Mouse (Mus musculus): ENCODE results near the gene Rin2. TPM values are rescaled to one million over a fixed set of nuclear protein-coding genes. Genes with fewer than 3 reads are reported as not detected.

The Rin2 gene
- polyA plus RNA-seq, 1 experiment from 2014 or later = 56.0 TPM

GRCm38 (mm10) chr2:145840320-145840719 lies 165.3 kb downstream of the Rin2 start:
- Histone ChIP-seq H3K27ac (no peak overlapping the region), H3K9ac (no peak overlapping the region), H3K4me3 (no peak overlapping the region), H3K36me3 (0 out of 2 replicates have a peak, but pooled peaks cover 7% of the 10 kb centered on the region), H3K9me3 (no peaks in the 10 kb centered on the region), H3K4me2 (no peak overlapping the region), H3K4me1 (peaks cover 5% of the 10 kb centered on the region), H3K27me3 (no peaks in the 10 kb centered on the region)
- 60% methylated on average over 3 of the region's 3 CpGs for WGBS
- no peak for ATAC-seq (ENCODE audit: insufficient number of reproducible peaks, low FRiP score, low TSS enrichment, low read depth)

GRCm38 (mm10) chr2:145840910-145841870 lies 166.2 kb downstream of the Rin2 start:
- 63% methylated on average over 12 of the region's 12 CpGs for WGBS
- Histone ChIP-seq H3K9ac (no peak overlapping the region), H3K27ac (no peak overlapping the region), H3K27me3 (no peaks in the 10 kb centered on the region), H3K4me2 (no peak overlapping the region), H3K36me3 (peaks cover 10% of the 10 kb centered on the region; the same call in 1 of the 2 replicates), H3K9me3 (no peaks in the 10 kb centered on the region), H3K4me1 (peaks cover 5% of the 10 kb centered on the region), H3K4me3 (no peak overlapping the region)
- no peak for ATAC-seq (ENCODE audit: insufficient number of reproducible peaks, low FRiP score, low TSS enrichment, low read depth)

- WGBS = 87% methylated on average over 6 of the region's 6 CpGs
- H3K4me2 ChIP-seq = no peak overlapping the region
- no peak for ATAC-seq (ENCODE audit: insufficient number of reproducible peaks, low FRiP score, low TSS enrichment, low read depth)
These were observed 168.3 kb downstream of the Rin2 start for GRCm38 (mm10) chr2:145843322-145843721.

GRCm38 (mm10) chr2:145846595-145846994 lies 171.6 kb downstream of the Rin2 start:
- H3K36me3 ChIP-seq = peaks cover 15% of the 10 kb centered on the region
- no peak overlapping the region for H3K9ac ChIP-seq
- no peaks in the 10 kb centered on the region for H3K27me3 ChIP-seq
- H3K4me2 ChIP-seq = no peak overlapping the region
- ATAC-seq (ENCODE audit: insufficient number of reproducible peaks, low FRiP score, low TSS enrichment, low read depth) = 0 out of 2 replicates have a peak, but pooled peaks have one; percentile 28
- H3K9me3 ChIP-seq = no peaks in the 10 kb centered on the region
- H3K4me3 ChIP-seq = no peak overlapping the region
- H3K27ac ChIP-seq = 0 out of 2 replicates have a peak overlapping the region, but pooled peaks have one; percentile 2
- peaks cover 36% of the 10 kb centered on the region for H3K4me1 ChIP-seq
- WGBS = 76% methylated on average over 3 of the region's 3 CpGs

More at GRCm38 (mm10) chr2:145843322-145843721, 168.3 kb downstream of the Rin2 start:
- H3K27me3 ChIP-seq = no peaks in the 10 kb centered on the region
- H3K36me3 ChIP-seq = peaks cover 14% of the 10 kb centered on the region; the same call in 1 of the 2 replicates
- no peak overlapping the region for H3K27ac ChIP-seq
- H3K9me3 ChIP-seq = no peaks in the 10 kb centered on the region
- H3K9ac ChIP-seq = no peak overlapping the region
- H3K4me3 ChIP-seq = no peak overlapping the region
- peaks cover 8% of the 10 kb centered on the region for H3K4me1 ChIP-seq

- Histone ChIP-seq H3K4me3 (no peak overlapping the region), H3K4me1 (peaks cover 38% of the 10 kb centered on the region), H3K27me3 (no peaks in the 10 kb centered on the region), H3K36me3 (peaks cover 18% of the 10 kb centered on the region), H3K27ac (peak overlapping the region; percentile 60), H3K4me2 (no peak overlapping the region), H3K9me3 (no peaks in the 10 kb centered on the region), H3K9ac (no peak overlapping the region)
- 48% methylated on average over 10 of the region's 10 CpGs for WGBS
- no peak for ATAC-seq (ENCODE audit: insufficient number of reproducible peaks, low FRiP score, low TSS enrichment, low read depth)
These were observed 174.3 kb downstream of the Rin2 start for GRCm38 (mm10) chr2:145849170-145849905.

- Histone ChIP-seq H3K9me3 (no peaks in the 10 kb centered on the region), H3K36me3 (peaks cover 14% of the 10 kb centered on the region), H3K4me3 (no peak overlapping the region), H3K27me3 (no peaks in the 10 kb centered on the region), H3K9ac (no peak overlapping the region), H3K4me2 (no peak overlapping the region), H3K27ac (peak overlapping the region; percentile 55), H3K4me1 (peaks cover 34% of the 10 kb centered on the region)
- WGBS = 15% methylated on average over 4 of the region's 4 CpGs
- ATAC-seq (ENCODE audit: insufficient number of reproducible peaks, low FRiP score, low TSS enrichment, low read depth) = no peak
These were observed 175.8 kb downstream of the Rin2 start for GRCm38 (mm10) chr2:145850779-145851178.

- no peak overlapping the region for H3K4me2 ChIP-seq
- ATAC-seq (ENCODE audit: insufficient number of reproducible peaks, low FRiP score, low TSS enrichment, low read depth) = no peak
- peak overlapping the region; percentile 48 for H3K27ac ChIP-seq
- 68% methylated on average over 9 of the region's 9 CpGs for WGBS
- H3K9ac ChIP-seq = no peak overlapping the region
- H3K9me3 ChIP-seq = no peaks in the 10 kb centered on the region
- H3K36me3 ChIP-seq = peaks cover 3% of the 10 kb centered on the region
- no peak overlapping the region for H3K4me3 ChIP-seq
- peaks cover 44% of the 10 kb centered on the region for H3K4me1 ChIP-seq
- no peaks in the 10 kb centered on the region for H3K27me3 ChIP-seq
These were observed 180.8 kb downstream of the Rin2 start for GRCm38 (mm10) chr2:145855831-145856230.

- H3K36me3 ChIP-seq = peaks cover 3% of the 10 kb centered on the region; the same call in 1 of the 2 replicates
- H3K9ac ChIP-seq = no peak overlapping the region
- peaks cover 42% of the 10 kb centered on the region for H3K4me1 ChIP-seq
- no peaks in the 10 kb centered on the region for H3K27me3 ChIP-seq
- no peak overlapping the region for H3K4me2 ChIP-seq
- 60% methylated on average over 8 of the region's 8 CpGs for WGBS
- H3K4me3 ChIP-seq = no peak overlapping the region
- ATAC-seq (ENCODE audit: insufficient number of reproducible peaks, low FRiP score, low TSS enrichment, low read depth) = no peak
- H3K27ac ChIP-seq = no peak overlapping the region
- H3K9me3 ChIP-seq = no peaks in the 10 kb centered on the region
These were observed 182.8 kb downstream of the Rin2 start for GRCm38 (mm10) chr2:145857864-145858263.

- peak; percentile 66 for ATAC-seq (ENCODE audit: insufficient number of reproducible peaks, low FRiP score, low TSS enrichment, low read depth)
- Histone ChIP-seq H3K4me1 (peaks cover 52% of the 10 kb centered on the region), H3K27me3 (no peaks in the 10 kb centered on the region), H3K9me3 (no peaks in the 10 kb centered on the region), H3K27ac (peak overlapping the region; percentile 98), H3K36me3 (no peaks in the 10 kb centered on the region), H3K9ac (no peak overlapping the region), H3K4me3 (peak overlapping the region; percentile 57), H3K4me2 (peak overlapping the region; percentile 55)
- WGBS = 7% methylated on average over 7 of the region's 7 CpGs
These were observed 184.5 kb downstream of the Rin2 start for GRCm38 (mm10) chr2:145859442-145859931.

GRCm38 (mm10) chr2:145859932-145860801 lies 185.2 kb downstream of the Rin2 start:
- Histone ChIP-seq H3K4me3 (peak overlapping the region; percentile 57), H3K4me1 (peaks cover 52% of the 10 kb centered on the region), H3K36me3 (no peaks in the 10 kb centered on the region), H3K27me3 (no peaks in the 10 kb centered on the region), H3K9me3 (no peaks in the 10 kb centered on the region), H3K27ac (peak overlapping the region; percentile 98), H3K9ac (peak overlapping the region; percentile 63), H3K4me2 (peak overlapping the region; percentile 55)
- ATAC-seq (ENCODE audit: insufficient number of reproducible peaks, low FRiP score, low TSS enrichment, low read depth) = peak; percentile 92
- 2% methylated on average over 40 of the region's 40 CpGs for WGBS
